Mouse (Mus musculus) lung, postnatal 4 days (tissue): ENCODE measurements around the gene Luzp4.
"Not testable (repeated sequence)": the region's sequence is repeated elsewhere in the genome, so short reads cannot be mapped to it uniquely, and the experiment has no call there.

ENCODE experiments used
- DNase-seq, 2 experiments: peaks; one replicate each; pipeline ENCODE4 v3.0.0; 2021

Gene Luzp4

DNA sequence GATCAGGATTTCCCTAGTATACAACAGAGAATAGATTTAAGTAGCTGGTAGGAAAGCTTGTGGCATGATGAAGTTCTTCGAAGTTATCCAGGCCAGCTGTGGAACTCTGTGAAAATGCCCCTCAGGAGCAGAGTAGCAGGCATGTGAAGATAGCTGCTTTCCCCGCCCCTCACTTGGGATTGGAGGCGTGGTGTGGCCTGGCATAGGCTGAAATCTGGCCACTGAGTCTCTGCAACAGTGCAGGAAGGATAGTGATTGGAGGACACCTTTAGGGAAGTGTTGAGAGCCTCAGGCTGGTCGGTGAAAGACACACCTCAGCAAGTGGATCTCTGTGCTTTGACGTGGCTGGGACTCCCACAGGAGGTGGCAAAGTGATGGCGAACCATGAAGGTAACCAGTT is at the start of gene Luzp4:
Gene Luzp4 (plus strand): TSS at position 301 of the 400 bp plus-strand sequence.
- not testable (repeated sequence) for DNase-seq

DNA sequence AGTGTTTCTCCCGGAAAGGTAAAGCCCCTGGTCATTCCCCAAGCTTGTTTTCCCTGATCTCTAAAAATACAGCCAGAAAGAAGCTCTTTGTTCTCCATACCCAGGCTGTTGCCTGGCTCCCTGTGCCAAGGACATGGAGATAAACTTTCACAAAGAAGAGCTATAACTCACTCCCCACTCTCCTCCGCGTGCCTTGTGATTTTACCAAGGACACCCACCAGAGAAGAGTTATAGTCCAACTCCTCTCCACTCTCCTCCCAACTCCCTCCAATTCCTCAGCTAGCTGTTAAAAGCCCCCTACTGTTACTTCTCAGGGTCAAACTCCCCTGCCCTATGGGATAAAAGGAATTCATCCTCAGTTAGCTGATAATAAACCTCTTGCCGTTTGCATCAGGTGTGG is 15.6 kb upstream of the Luzp4 start:
- not testable (repeated sequence) for DNase-seq
